Mouse (Mus musculus) neutrophil, adult 5-6 weeks (primary cell): ENCODE measurements around the gene Fbxo8. TPM values are rescaled to one million over a fixed set of nuclear protein-coding genes. Genes with fewer than 3 reads are reported as not detected.

ENCODE experiments used
- ATAC-seq: fragments of 151-379, 151-347 bp; 2 replicates; pipeline ENCODE4 v1.8.0; 2017; ENCODE audit warnings: mild to moderate bottlenecking, moderate TSS enrichment; ENCODE audit not compliant: insufficient number of reproducible peaks, poor library complexity, low FRiP score, severe bottlenecking; ENCODE audit errors: extremely low read depth
- total RNA-seq: library from RNA; stranded (forward); fragments of 200-1000 nt; gene quantifications from 2 replicates; pipeline ENCODE4 v1.2.3, GENCODE M21; 2017

Gene Fbxo8
- total RNA-seq, 1 experiment from 2014 or later, result 25.1 TPM

GRCm38 (mm10) chr8:56591084-56591483 lies 40.2 kb downstream of the Fbxo8 start:
- ATAC-seq, result no peak

DNA sequence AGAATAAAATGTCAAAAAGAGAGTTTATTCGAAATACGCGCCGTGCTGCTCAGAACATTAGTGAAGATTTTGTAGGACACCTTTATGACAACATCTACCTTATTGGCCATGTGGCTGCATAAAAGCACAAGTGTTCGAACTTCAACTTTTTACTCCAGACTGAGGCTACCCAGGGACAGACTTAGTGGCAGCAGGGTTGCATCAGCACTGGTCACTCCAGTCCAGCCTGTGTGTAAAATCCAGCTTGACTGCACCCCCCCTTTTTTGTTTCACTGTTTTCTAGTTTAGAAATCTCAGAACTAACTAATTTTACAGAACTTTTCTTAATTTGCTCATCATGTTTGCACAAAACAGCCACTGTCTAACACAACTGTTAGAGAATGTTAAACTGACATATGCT lies 40.6 kb downstream of the Fbxo8 start:
- no peak for ATAC-seq

- no peak for ATAC-seq
Observed at GRCm38 (mm10) chr8:56606481-56606880, 55.6 kb downstream of the Fbxo8 start.

DNA sequence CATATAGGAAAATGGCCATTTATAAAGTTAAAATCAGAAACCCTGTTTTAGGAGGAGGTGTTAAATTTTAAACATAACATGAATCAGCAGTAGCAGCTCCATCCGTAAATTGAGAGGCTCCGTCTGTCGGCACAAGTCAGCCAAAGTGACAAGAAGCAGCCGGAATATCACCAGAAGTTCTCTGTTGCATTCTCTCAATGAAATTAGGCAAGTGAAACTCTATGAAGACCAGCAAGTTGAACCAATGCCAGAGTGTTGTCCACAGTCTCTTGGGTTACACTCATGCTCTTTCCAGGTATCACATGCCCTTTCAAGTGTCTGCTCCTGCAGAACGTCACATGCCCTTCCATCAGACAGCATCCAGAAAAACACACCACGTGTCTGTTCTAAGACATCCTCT lies 60.8 kb downstream of the Fbxo8 start:
- ATAC-seq, result no peak

- ATAC-seq, result no peak
Observed at GRCm38 (mm10) chr8:56614235-56614634, 63.3 kb downstream of the Fbxo8 start.

GRCm38 (mm10) chr8:56615005-56615404 lies 64.1 kb downstream of the Fbxo8 start:
- peak; percentile 39; the same call in 1 of the 2 replicates for ATAC-seq

DNA sequence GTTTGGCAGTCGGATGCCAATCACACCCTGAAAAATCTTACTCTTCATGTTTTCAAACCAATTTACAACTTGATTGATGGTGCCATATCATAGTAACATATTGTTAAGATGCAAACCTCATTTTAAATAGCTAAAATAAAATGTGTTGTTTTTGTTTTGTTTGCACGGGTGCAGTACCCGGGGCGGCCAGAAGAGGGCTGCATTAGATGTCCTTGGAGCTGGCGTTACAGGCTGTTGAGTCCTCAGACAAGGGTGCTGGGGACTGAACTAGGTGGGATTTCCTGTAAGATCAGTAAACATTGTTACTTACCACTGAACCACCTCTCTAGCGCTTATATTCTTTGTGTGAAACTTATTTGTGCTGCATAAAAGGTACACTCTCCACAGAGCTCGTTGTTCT lies 65.4 kb downstream of the Fbxo8 start:
- ATAC-seq, result peak; percentile 64; the same call in 1 of the 2 replicates

DNA sequence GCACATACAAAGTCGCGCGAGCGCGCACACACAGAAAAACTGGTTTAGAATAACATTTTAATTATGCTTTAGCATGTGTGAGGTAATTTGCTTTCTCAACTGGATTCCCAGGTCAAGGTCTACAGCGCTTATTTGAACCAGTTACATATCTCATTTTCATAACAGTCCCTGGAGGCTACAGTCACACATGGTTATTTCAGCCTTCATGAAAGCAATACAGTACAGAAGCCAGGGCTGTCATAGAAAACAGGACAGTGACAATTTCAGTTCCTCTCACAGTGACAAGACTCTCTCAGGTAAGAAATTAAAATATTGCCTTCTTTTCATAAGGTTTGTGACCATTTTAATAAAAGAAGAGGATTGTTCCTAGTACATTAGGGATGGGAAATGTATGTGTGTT lies 66.4 kb downstream of the Fbxo8 start:
- no peak for ATAC-seq

GRCm38 (mm10) chr8:56619056-56619455 lies 68.2 kb downstream of the Fbxo8 start:
- no peak for ATAC-seq

- ATAC-seq, result no peak
Observed at GRCm38 (mm10) chr8:56619571-56619970, 68.7 kb downstream of the Fbxo8 start.

- ATAC-seq, result no peak
Observed at GRCm38 (mm10) chr8:56620691-56621090, 69.8 kb downstream of the Fbxo8 start.

GRCm38 (mm10) chr8:56621093-56621492 lies 70.2 kb downstream of the Fbxo8 start:
- ATAC-seq, result no peak

DNA sequence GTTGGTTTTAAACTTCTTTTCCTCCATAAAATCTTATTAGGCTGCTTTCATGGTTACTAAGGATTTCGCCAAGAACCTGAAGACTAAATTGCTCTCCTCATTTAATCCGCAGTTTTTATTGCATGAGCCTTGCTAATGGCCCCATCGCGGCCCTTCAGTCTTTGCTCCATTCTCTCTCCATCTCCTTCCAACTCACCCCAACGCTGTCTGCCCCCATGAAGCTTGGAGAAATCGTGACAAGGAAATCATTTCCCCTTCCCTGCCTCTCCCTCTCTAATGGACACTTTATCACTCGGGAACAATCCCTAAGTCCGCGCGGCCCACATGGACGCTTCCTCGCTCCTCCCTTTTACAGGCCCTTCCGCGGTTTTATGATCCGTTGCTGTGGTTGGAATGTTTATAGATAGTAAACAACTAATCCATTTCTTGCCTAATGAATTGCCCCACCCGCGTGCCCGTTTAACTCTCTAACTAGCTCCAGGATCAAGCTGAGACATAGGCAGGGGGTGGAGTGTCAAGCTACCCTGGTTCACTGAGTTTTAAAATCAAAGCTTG lies 71.7 kb downstream of the Fbxo8 start:
- no peak for ATAC-seq

GRCm38 (mm10) chr8:56623346-56623745 lies 72.5 kb downstream of the Fbxo8 start:
- no peak for ATAC-seq

DNA sequence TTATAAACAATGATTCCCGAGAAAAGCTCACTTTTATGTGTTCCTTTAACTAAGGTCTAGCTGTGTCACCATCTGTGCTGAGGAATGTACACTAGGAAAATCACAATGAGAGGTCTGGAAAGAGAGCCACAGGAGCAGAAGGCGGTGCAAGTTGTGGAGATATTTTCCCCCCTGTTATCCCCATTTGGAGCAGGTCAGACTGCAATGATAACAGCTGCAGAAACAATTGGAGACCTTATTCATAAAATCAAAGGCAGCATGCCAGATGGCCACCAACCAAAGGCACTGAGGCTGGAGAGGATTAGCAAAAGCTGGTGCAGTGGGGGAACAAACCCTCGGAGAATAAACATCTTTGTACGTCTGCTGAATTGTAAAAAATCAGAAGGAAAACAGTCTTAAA lies 78.3 kb downstream of the Fbxo8 start:
- ATAC-seq, result no peak

DNA sequence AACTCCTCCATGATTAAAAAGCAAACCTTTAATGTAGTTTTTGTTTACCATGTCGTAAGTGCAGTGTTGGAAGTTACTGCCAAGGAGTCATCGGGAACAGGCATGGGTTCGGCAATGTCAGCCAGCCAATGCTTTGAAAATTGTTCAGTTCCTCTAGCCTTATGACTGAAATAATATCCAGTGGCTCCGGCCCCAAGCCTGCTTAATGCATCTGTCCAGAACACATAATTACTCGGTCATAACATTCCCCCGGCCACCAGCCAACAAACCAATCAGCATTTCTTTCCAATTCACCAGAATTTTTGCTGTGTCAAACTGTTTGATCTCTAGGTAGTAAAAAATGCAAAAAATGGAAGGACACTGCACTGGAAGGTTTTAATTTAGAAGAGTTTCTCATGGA lies 88.4 kb downstream of the Fbxo8 start:
- no peak for ATAC-seq

Other genes with a start within 250 kb of the Fbxo8 start
- gene Cep44, start within 50 bp of the Fbxo8 start, total RNA-seq, result 41.6 and 42.4 TPM in 2 replicates